Mouse (Mus musculus) ES-E14 (cell line): ENCODE data around the gene Rnf25. TPM values are rescaled to one million over a fixed set of nuclear protein-coding genes. Genes with fewer than 3 reads are reported as not detected.

Experiments used
- DNase-seq: peaks from one replicate; pipeline ENCODE4 v3.0.0-alpha.2; 2013; ENCODE audit warnings: low read depth, low spot score
- H3K27ac ChIP-seq: 2 replicates; pipeline ENCODE4 v1.5.1; 2012; ENCODE audit warnings: low read depth, mild to moderate bottlenecking, low read length, moderate library complexity, mixed read lengths; ENCODE audit not compliant: poor library complexity, insufficient read depth, severe bottlenecking
- H3K36me3 ChIP-seq: 2 replicates; pipeline ENCODE4 v1.6.1; 2012; ENCODE audit warnings: mild to moderate bottlenecking, low read length, moderate library complexity, mixed read lengths; ENCODE audit not compliant: control insufficient read depth, poor library complexity, insufficient read depth, severe bottlenecking
- H3K4me1 ChIP-seq, 2 experiments: fragments of 150-350 bp in 1 of 2; sonication (generic) in 1 of 2; 2 replicates each; pipeline ENCODE4 v1.6.1; 2012; ENCODE audit warnings: low read length in 2 of 2, mild to moderate bottlenecking in 1 of 2, mixed read lengths in 1 of 2; ENCODE audit not compliant: control insufficient read depth in 2 of 2, insufficient read depth in 2 of 2, poor library complexity in 1 of 2
- H3K4me3 ChIP-seq, 2 experiments: fragments of 150-350 bp in 1 of 2; sonication (generic) in 1 of 2; 2 replicates each; pipeline ENCODE4 v1.5.1; 2012; ENCODE audit warnings: low read length in 2 of 2, low read depth in 1 of 2, mild to moderate bottlenecking in 1 of 2, mixed read lengths in 1 of 2; ENCODE audit not compliant: insufficient read depth in 1 of 2, poor library complexity in 1 of 2, severe bottlenecking in 1 of 2
- H3K9ac ChIP-seq: 2 replicates; pipeline ENCODE4 v1.6.1; 2012; ENCODE audit warnings: low read depth, mild to moderate bottlenecking, low read length, mixed read lengths; ENCODE audit not compliant: poor library complexity, insufficient read depth, severe bottlenecking
- H3K9me3 ChIP-seq: fragments of 150-350 bp; sonication (generic); 2 replicates; pipeline ENCODE4 v1.6.1; 2012; ENCODE audit warnings: low read depth, mild to moderate bottlenecking, low read length; ENCODE audit not compliant: control insufficient read depth, insufficient read depth
- CHD2 ChIP-seq: IDR thresholded peaks from 2 replicates; pipeline ENCODE4 v1.6.1; 2014; ENCODE audit warnings: mild to moderate bottlenecking, low read depth, low read length, inconsistent platforms
- HCFC1 ChIP-seq: IDR thresholded peaks from 2 replicates; pipeline ENCODE4 v1.6.1; 2012; ENCODE audit warnings: low read length, inconsistent platforms, borderline replicate concordance; ENCODE audit not compliant: insufficient read depth
- MAFK ChIP-seq: IDR thresholded peaks from 2 replicates; pipeline ENCODE4 v1.6.1; 2014; ENCODE audit warnings: mild to moderate bottlenecking, low read depth, low read length, inconsistent platforms; ENCODE audit not compliant: insufficient read depth
- ZC3H11A ChIP-seq: IDR thresholded peaks from 2 replicates; pipeline ENCODE4 v1.6.1; 2012; ENCODE audit warnings: low read depth, mild to moderate bottlenecking, inconsistent platforms, low read length, borderline replicate concordance
- ZNF384 ChIP-seq: IDR thresholded peaks from 2 replicates; pipeline ENCODE4 v1.6.1; 2012; ENCODE audit warnings: low read depth, low read length, inconsistent platforms
- in situ Hi-C, 2 experiments: fragments of 600-800 bp; cut with MboI; formaldehyde crosslinking; loops; one replicate each; pipeline ENCODE4 v1.15.1; 2025; ENCODE audit warnings: low sequenced_read_pairs in 2 of 2, inconsistent platforms in 1 of 2; ENCODE audit not compliant: unreplicated experiment in 2 of 2
- total RNA-seq: library from RNA; depleted of rRNA; stranded (reverse); fragments of 300-350 nt; gene quantifications from 2 replicates; pipeline ENCODE4 v1.2.3, GENCODE M21; 2012; rRNA removed

Gene Rnf25
- total RNA-seq, 1 experiment: 29.7 TPM

DNA sequence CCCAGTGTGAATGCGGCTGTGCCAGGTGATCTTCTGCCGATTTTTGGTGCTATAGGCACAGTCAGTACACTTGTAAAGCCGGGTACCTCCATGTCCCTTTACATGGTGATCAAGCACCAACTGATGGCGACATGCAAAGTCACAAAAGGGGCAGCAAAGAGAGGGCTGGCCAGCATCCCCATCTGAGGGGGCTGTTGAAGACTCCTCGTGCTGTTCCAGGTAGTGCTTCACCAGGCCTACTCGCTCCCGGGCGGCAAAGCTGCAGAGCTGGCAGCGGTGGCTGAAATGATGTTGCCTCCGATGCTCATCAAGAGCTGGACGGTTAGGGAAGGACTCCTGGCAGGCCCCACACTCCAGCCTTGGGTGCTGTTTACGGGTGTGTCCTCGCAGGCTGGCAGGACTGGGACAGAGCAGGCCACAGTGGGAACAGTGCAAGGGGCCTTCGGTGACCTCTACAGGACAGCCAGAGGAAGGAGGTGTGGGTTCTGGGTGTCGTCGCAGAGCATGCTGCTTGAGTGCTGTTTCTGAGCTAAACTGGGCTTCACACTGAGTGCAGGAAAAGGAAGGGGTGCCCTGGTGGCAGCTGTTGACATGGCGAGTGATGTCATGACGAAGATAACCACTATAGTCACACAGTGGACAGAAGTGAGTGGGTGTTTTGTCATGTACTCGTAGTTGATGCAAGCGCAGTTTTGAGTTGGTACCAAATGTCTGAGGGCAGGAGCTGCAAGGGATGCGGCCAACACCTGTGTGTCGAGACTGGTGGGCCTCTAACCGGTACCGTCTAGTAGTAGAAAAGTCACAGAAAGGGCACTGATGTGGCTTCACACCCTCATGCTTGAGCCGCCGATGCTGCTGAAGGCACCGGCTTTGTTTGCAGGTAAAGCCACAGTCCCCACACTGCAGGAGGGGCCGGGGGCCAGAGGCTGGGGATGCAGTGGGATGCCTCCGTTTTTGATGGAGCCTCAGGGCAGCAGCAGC, 31.2 kb downstream of the Rnf25 start:
- no peak overlapping the region for H3K27ac ChIP-seq
- H3K4me3 ChIP-seq: no peak overlapping the region
- no peak for TF ChIP-seq ZNF384
- TF ChIP-seq ZC3H11A: no peak
- no peak for TF ChIP-seq HCFC1
- H3K9ac ChIP-seq: no peak overlapping the region
- H3K9me3 ChIP-seq: no peaks in the 10 kb centered on the region
- no peak for DNase-seq
- H3K36me3 ChIP-seq: peaks cover 56% of the 10 kb centered on the region
- in situ Hi-C loops: no loop called here
- H3K4me1 ChIP-seq: peaks cover 0 to 4% of the 10 kb centered on the region in 2 experiments; a peak in 1 of 4 replicates

DNA sequence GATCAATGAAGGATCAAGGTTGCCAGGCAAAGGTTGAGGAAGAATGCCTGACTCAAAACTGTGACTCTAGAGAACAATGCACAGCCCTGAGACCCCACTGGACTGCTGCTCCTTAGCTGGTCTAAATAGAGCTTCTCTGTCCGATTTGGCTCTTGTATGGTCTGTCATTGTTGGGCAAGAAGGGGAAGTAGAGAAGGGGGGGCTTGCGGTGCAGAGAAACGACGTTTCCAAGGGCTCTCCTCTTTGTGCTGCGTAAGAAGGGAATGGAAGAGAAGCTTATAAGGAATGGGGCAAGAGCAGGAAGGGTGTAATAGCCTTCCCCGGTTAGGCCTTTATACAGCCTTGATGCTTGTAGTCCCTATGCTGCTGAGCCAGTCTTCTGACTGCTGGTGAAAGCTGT, 35.4 kb downstream of the Rnf25 start:
- no peaks in the 10 kb centered on the region for H3K9me3 ChIP-seq
- H3K9ac ChIP-seq: no peak overlapping the region
- TF ChIP-seq HCFC1 (no peak), MAFK (no peak), ZC3H11A (no peak), CHD2 (no peak)
- in situ Hi-C loops: no loop called here
- H3K4me3 ChIP-seq: no peak overlapping the region
- H3K27ac ChIP-seq: no peak overlapping the region
- peaks cover 32% of the 10 kb centered on the region for H3K36me3 ChIP-seq
- peaks cover 0 to 4% of the 10 kb centered on the region in 2 experiments; a peak in 1 of 4 replicates for H3K4me1 ChIP-seq
- DNase-seq: no peak

DNA sequence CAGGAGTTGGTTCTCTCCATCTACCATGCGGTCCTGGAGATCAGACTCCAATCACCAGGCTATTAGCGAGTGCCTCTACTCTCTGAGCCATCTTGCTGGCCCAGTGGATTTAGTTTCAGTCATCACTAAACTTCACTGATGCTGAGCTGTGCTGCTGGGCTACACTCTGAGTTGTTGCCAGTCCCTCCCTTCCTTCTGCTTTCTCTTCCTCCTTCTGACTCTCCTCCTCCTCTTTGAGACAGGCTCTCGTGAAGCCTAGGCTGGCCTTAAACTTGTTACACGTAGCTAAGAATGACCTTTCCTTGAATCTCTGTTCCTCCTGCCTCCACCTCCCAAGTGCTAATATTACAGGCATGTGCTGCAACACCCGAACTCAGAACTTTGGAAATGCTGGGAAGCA, 42.1 kb downstream of the Rnf25 start:
- Histone ChIP-seq H3K36me3 (no peaks in the 10 kb centered on the region; the same call in 1 of the 2 replicates), H3K9ac (no peak overlapping the region), H3K9me3 (no peaks in the 10 kb centered on the region), H3K4me1 (no peaks in the 10 kb centered on the region), H3K27ac (no peak overlapping the region), H3K4me3 (no peak overlapping the region)
- DNase-seq: no peak
- in situ Hi-C loops: no loop called here
- TF ChIP-seq ZNF384 (no peak), HCFC1 (no peak)

DNA sequence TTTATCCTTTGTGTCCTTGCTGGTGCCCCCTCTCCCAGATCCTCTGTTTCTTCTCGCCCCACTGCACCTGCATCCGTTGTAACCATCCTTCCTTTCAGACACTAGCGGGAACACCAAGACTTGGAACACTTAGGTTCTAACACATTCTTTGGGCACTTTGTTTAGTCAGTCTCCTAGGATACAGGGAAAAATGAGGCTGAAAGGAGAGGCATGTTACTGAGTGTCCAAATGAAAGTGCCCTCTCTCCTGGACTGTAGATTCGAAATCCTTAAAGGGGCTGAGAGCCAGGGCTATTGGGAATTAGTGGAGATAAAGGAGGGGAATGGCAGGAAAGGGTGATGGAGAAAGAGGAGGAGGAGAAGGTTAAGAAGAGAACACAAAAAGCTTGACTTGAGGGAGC, 57.0 kb downstream of the Rnf25 start, which contains the start of gene Usp37:
Usp37 (minus strand) TSS at position 101 of the 400 bp plus-strand sequence.
- Histone ChIP-seq H3K27ac (no peak within 1 kb of the TSS), H3K9me3 (no peaks in the 10 kb centered on the region), H3K4me3 (no peak within 1 kb of the TSS), H3K36me3 (no peaks in the 10 kb centered on the region), H3K4me1 (peaks cover 0 to 4% of the 10 kb centered on the region in 2 experiments; a peak in 1 of 4 replicates), H3K9ac (no peak within 1 kb of the TSS)
- TF ChIP-seq ZNF384 (no peak), MAFK (no peak), ZC3H11A (no peak), CHD2 (no peak), HCFC1 (no peak)
- in situ Hi-C loops: no loop called here
- DNase-seq: no peak

Other genes with a start within 250 kb of the Rnf25 start
- 7.3 and 9.1 TPM in 2 replicates for gene Catip, start 239.3 kb downstream of the Rnf25 start, total RNA-seq
- gene Slc11a1, start 226.2 kb downstream of the Rnf25 start, total RNA-seq: 19.9 and 44.4 TPM in 2 replicates
- gene Ctdsp1, start 209.9 kb downstream of the Rnf25 start, total RNA-seq: 17.3 and 17.9 TPM in 2 replicates
- gene Vil1, start 192.0 kb downstream of the Rnf25 start, total RNA-seq: 1.2 and 1.4 TPM in 2 replicates
- 41.1 and 57.1 TPM in 2 replicates for gene Cnot9, start 95.3 kb downstream of the Rnf25 start, total RNA-seq
- gene Plcd4, start 58.5 kb downstream of the Rnf25 start, total RNA-seq: 1.2 and 1.5 TPM in 2 replicates
- gene Usp37, start 57.1 kb downstream of the Rnf25 start, total RNA-seq: 36.7 and 44.8 TPM in 2 replicates
- gene Zfp142, start 13.2 kb downstream of the Rnf25 start, total RNA-seq: 15.9 and 16.5 TPM in 2 replicates
- gene Bcs1l, start 13.1 kb downstream of the Rnf25 start, total RNA-seq: 14.6 and 15.3 TPM in 2 replicates
- gene Stk36, start within 50 bp of the Rnf25 start, total RNA-seq: 1.6 and 1.7 TPM in 2 replicates
- 45.2 and 64.2 TPM in 2 replicates for gene Ttll4, start 60.3 kb upstream of the Rnf25 start, total RNA-seq
- gene Cyp27a1, start 112.2 kb upstream of the Rnf25 start, total RNA-seq: 1.1 and 4.9 TPM in 2 replicates
- gene Prkag3, start 147.8 kb upstream of the Rnf25 start, total RNA-seq: 0.04 and 0.16 TPM in 2 replicates
- gene Wnt6, start 170.5 kb upstream of the Rnf25 start, total RNA-seq: 2.6 and 2.8 TPM in 2 replicates
- 0.42 and 1.5 TPM in 2 replicates for gene Wnt10a, start 190.1 kb upstream of the Rnf25 start, total RNA-seq